Mouse (Mus musculus): ENCODE measurements around the gene Slc4a10. TPM values are rescaled to one million over a fixed set of nuclear protein-coding genes. Genes with fewer than 3 reads are reported as not detected.

Slc4a10 gene
- polyA plus RNA-seq, 1 experiment from 2014 or later, result 20.1 TPM

- Histone ChIP-seq H3K4me3 (replicated peaks; ENCODE audit: low read depth, low read length) (no peak overlapping the region), H3K9me3 (ENCODE audit: control insufficient read depth, low read length) (no peaks in the 10 kb centered on the region), H3K4me1 (ENCODE audit: control insufficient read depth, insufficient read depth, low read length) (no peaks in the 10 kb centered on the region), H3K27ac (replicated peaks; ENCODE audit: low read depth, low read length) (no peak overlapping the region), H3K9ac (replicated peaks; ENCODE audit: low read length) (no peak overlapping the region), H3K27me3 (ENCODE audit: control insufficient read depth, insufficient read depth, low read length) (no peaks in the 10 kb centered on the region), H3K4me2 (ENCODE audit: low read length) (no peak overlapping the region), H3K36me3 (ENCODE audit: control insufficient read depth, insufficient read depth, low read length) (no peaks in the 10 kb centered on the region)
- no peak for DNase-seq
- 94% methylated on average over 2 of the region's 2 CpGs for WGBS
- no peak for ATAC-seq (ENCODE audit: low FRiP score, low TSS enrichment)
Observed at GRCm38 (mm10) chr2:62325388-62325787, 279.1 kb downstream of the Slc4a10 start.

- H3K27ac ChIP-seq (replicated peaks; ENCODE audit: low read depth, low read length), result no peak overlapping the region
- no peak for ATAC-seq (ENCODE audit: low FRiP score, low TSS enrichment)
- DNase-seq, result no peak
Observed at GRCm38 (mm10) chr2:62331913-62332312, 285.7 kb downstream of the Slc4a10 start.

GRCm38 (mm10) chr2:62332465-62332864 lies 286.2 kb downstream of the Slc4a10 start:
- Histone ChIP-seq H3K27ac (replicated peaks; ENCODE audit: low read depth, low read length) (no peak overlapping the region), H3K36me3 (ENCODE audit: control insufficient read depth, insufficient read depth, low read length) (no peaks in the 10 kb centered on the region), H3K9me3 (ENCODE audit: control insufficient read depth, low read length) (no peaks in the 10 kb centered on the region), H3K4me1 (ENCODE audit: control insufficient read depth, insufficient read depth, low read length) (no peaks in the 10 kb centered on the region), H3K27me3 (ENCODE audit: control insufficient read depth, insufficient read depth, low read length) (no peaks in the 10 kb centered on the region), H3K4me2 (ENCODE audit: low read length) (no peak overlapping the region), H3K4me3 (replicated peaks; ENCODE audit: low read depth, low read length) (no peak overlapping the region), H3K9ac (replicated peaks; ENCODE audit: low read length) (no peak overlapping the region)
- DNase-seq (no peak), ATAC-seq (ENCODE audit: low FRiP score, low TSS enrichment) (no peak)
- 48% methylated on average over 8 of the region's 8 CpGs for WGBS

More at GRCm38 (mm10) chr2:62331913-62332312, 285.7 kb downstream of the Slc4a10 start:
- Histone ChIP-seq H3K4me2 (ENCODE audit: low read length) (no peak overlapping the region), H3K27me3 (ENCODE audit: control insufficient read depth, insufficient read depth, low read length) (no peaks in the 10 kb centered on the region), H3K9ac (replicated peaks; ENCODE audit: low read length) (no peak overlapping the region), H3K9me3 (ENCODE audit: control insufficient read depth, low read length) (no peaks in the 10 kb centered on the region), H3K36me3 (ENCODE audit: control insufficient read depth, insufficient read depth, low read length) (no peaks in the 10 kb centered on the region), H3K4me1 (ENCODE audit: control insufficient read depth, insufficient read depth, low read length) (no peaks in the 10 kb centered on the region), H3K4me3 (replicated peaks; ENCODE audit: low read depth, low read length) (no peak overlapping the region)
- WGBS, result 63% methylated on average over 4 of the region's 4 CpGs

- ATAC-seq (ENCODE audit: low FRiP score, low TSS enrichment) (no peak), DNase-seq (no peak)
Observed at GRCm38 (mm10) chr2:62334397-62335243, 288.4 kb downstream of the Slc4a10 start.

GRCm38 (mm10) chr2:62337086-62337485 lies 290.8 kb downstream of the Slc4a10 start:
- Histone ChIP-seq H3K4me1 (ENCODE audit: control insufficient read depth, insufficient read depth, low read length) (peaks cover 6% of the 10 kb centered on the region; the same call in 1 of the 2 replicates), H3K27me3 (ENCODE audit: control insufficient read depth, insufficient read depth, low read length) (no peaks in the 10 kb centered on the region), H3K36me3 (ENCODE audit: control insufficient read depth, insufficient read depth, low read length) (no peaks in the 10 kb centered on the region), H3K9me3 (ENCODE audit: control insufficient read depth, low read length) (no peaks in the 10 kb centered on the region), H3K4me3 (replicated peaks; ENCODE audit: low read depth, low read length) (no peak overlapping the region), H3K27ac (replicated peaks; ENCODE audit: low read depth, low read length) (no peak overlapping the region), H3K4me2 (ENCODE audit: low read length) (no peak overlapping the region), H3K9ac (replicated peaks; ENCODE audit: low read length) (no peak overlapping the region)
- no peak for ATAC-seq (ENCODE audit: low FRiP score, low TSS enrichment)
- 88% methylated on average over 7 of the region's 7 CpGs for WGBS
- DNase-seq, result no peak

More at GRCm38 (mm10) chr2:62334397-62335243, 288.4 kb downstream of the Slc4a10 start:
- Histone ChIP-seq H3K4me3 (replicated peaks; ENCODE audit: low read depth, low read length) (no peak overlapping the region), H3K27me3 (ENCODE audit: control insufficient read depth, insufficient read depth, low read length) (no peaks in the 10 kb centered on the region), H3K4me1 (ENCODE audit: control insufficient read depth, insufficient read depth, low read length) (no peaks in the 10 kb centered on the region), H3K27ac (replicated peaks; ENCODE audit: low read depth, low read length) (no peak overlapping the region), H3K9ac (replicated peaks; ENCODE audit: low read length) (no peak overlapping the region), H3K9me3 (ENCODE audit: control insufficient read depth, low read length) (no peaks in the 10 kb centered on the region), H3K4me2 (ENCODE audit: low read length) (no peak overlapping the region), H3K36me3 (ENCODE audit: control insufficient read depth, insufficient read depth, low read length) (no peaks in the 10 kb centered on the region)
- 90% methylated on average over 4 of the region's 4 CpGs for WGBS

GRCm38 (mm10) chr2:62339222-62339944 lies 293.1 kb downstream of the Slc4a10 start:
- H3K27ac ChIP-seq (replicated peaks; ENCODE audit: low read depth, low read length), result no peak overlapping the region
- no peak for DNase-seq
- WGBS, result 80% methylated on average over 4 of the region's 4 CpGs

GRCm38 (mm10) chr2:62341061-62341733 lies 294.9 kb downstream of the Slc4a10 start:
- DNase-seq, result no peak
- H3K4me1 ChIP-seq (ENCODE audit: control insufficient read depth, insufficient read depth, low read length), result peaks cover 6% of the 10 kb centered on the region; the same call in 1 of the 2 replicates
- ATAC-seq (ENCODE audit: low FRiP score, low TSS enrichment), result peak; percentile 14; the same call in 1 of the 2 replicates
- H3K9ac ChIP-seq (replicated peaks; ENCODE audit: low read length), result no peak overlapping the region
- no peaks in the 10 kb centered on the region for H3K36me3 ChIP-seq (ENCODE audit: control insufficient read depth, insufficient read depth, low read length)
- no peak overlapping the region for H3K27ac ChIP-seq (replicated peaks; ENCODE audit: low read depth, low read length)
- no peaks in the 10 kb centered on the region for H3K9me3 ChIP-seq (ENCODE audit: control insufficient read depth, low read length)
- H3K27me3 ChIP-seq (ENCODE audit: control insufficient read depth, insufficient read depth, low read length), result no peaks in the 10 kb centered on the region
- no peak overlapping the region for H3K4me3 ChIP-seq (replicated peaks; ENCODE audit: low read depth, low read length)
- H3K4me2 ChIP-seq (ENCODE audit: low read length), result peak overlapping the region; percentile 50
- WGBS, result 78% methylated on average over 3 of the region's 3 CpGs

More at GRCm38 (mm10) chr2:62339222-62339944, 293.1 kb downstream of the Slc4a10 start:
- no peaks in the 10 kb centered on the region for H3K9me3 ChIP-seq (ENCODE audit: control insufficient read depth, low read length)
- no peak overlapping the region for H3K4me3 ChIP-seq (replicated peaks; ENCODE audit: low read depth, low read length)
- peaks cover 6% of the 10 kb centered on the region; the same call in 1 of the 2 replicates for H3K4me1 ChIP-seq (ENCODE audit: control insufficient read depth, insufficient read depth, low read length)
- H3K4me2 ChIP-seq (ENCODE audit: low read length), result no peak overlapping the region
- ATAC-seq (ENCODE audit: low FRiP score, low TSS enrichment), result no peak
- H3K27me3 ChIP-seq (ENCODE audit: control insufficient read depth, insufficient read depth, low read length), result no peaks in the 10 kb centered on the region
- no peaks in the 10 kb centered on the region for H3K36me3 ChIP-seq (ENCODE audit: control insufficient read depth, insufficient read depth, low read length)
- no peak overlapping the region for H3K9ac ChIP-seq (replicated peaks; ENCODE audit: low read length)

GRCm38 (mm10) chr2:62341734-62342128 lies 295.5 kb downstream of the Slc4a10 start:
- DNase-seq, result peak; percentile 67
- no peak overlapping the region for H3K27ac ChIP-seq (replicated peaks; ENCODE audit: low read depth, low read length)

More at GRCm38 (mm10) chr2:62341734-62342128, 295.5 kb downstream of the Slc4a10 start:
- Histone ChIP-seq H3K4me3 (replicated peaks; ENCODE audit: low read depth, low read length) (no peak overlapping the region), H3K4me1 (ENCODE audit: control insufficient read depth, insufficient read depth, low read length) (peaks cover 6% of the 10 kb centered on the region; the same call in 1 of the 2 replicates), H3K9me3 (ENCODE audit: control insufficient read depth, low read length) (no peaks in the 10 kb centered on the region), H3K4me2 (ENCODE audit: low read length) (peak overlapping the region; percentile 50), H3K36me3 (ENCODE audit: control insufficient read depth, insufficient read depth, low read length) (no peaks in the 10 kb centered on the region), H3K9ac (replicated peaks; ENCODE audit: low read length) (no peak overlapping the region), H3K27me3 (ENCODE audit: control insufficient read depth, insufficient read depth, low read length) (no peaks in the 10 kb centered on the region)
- WGBS, result 7% methylated on average over 14 of the region's 14 CpGs
- peak; percentile 57; the same call in 1 of the 2 replicates for ATAC-seq (ENCODE audit: low FRiP score, low TSS enrichment)

Measured in midbrain, embryonic 14.5 days (tissue).